Mouse (Mus musculus) heart, postnatal 0 days (tissue): ENCODE measurements around the gene Pigu.

Source experiments
- CTCF ChIP-seq: IDR thresholded peaks from 2 replicates; pipeline ENCODE4 v1.5.1; 2016; ENCODE audit warnings: antibody characterized with exemption, control low read depth, low read depth
- EP300 ChIP-seq: IDR thresholded peaks from 2 replicates; pipeline ENCODE4 v1.6.1; 2016; ENCODE audit warnings: antibody characterized with exemption, low read depth

- TF ChIP-seq CTCF: no peak
- no peak for TF ChIP-seq EP300
Measured at GRCm38 (mm10) chr2:155273603-155274002, 83.6 kb downstream of the Pigu start.
